Mouse (Mus musculus): ENCODE data around the gene Parva.

The Parva gene

GRCm38 (mm10) chr7:112514636-112515193, 87.4 kb downstream of the Parva start:
- H3K9me3 ChIP-seq (ENCODE audit: low read length) = no peaks in the 10 kb centered on the region
- no peaks in the 10 kb centered on the region for H3K36me3 ChIP-seq (ENCODE audit: insufficient read depth, low read length)
- TF ChIP-seq POU5F1 (IDR thresholded peaks at IDR 0.05; ENCODE audit: borderline replicate concordance, low read length) (no peak), NANOG (IDR thresholded peaks at IDR 0.05; ENCODE audit: borderline replicate concordance, low read length) (no peak), CTCF (conservative IDR thresholded peaks at IDR 0.05; ENCODE audit: low read length) (no peak)
- H3K4me1 ChIP-seq (replicated peaks; ENCODE audit: low read depth, low read length) = peaks cover 2% of the 10 kb centered on the region; the same call in 1 of the 2 replicates
- peaks cover 8% of the 10 kb centered on the region; the same call in 1 of the 2 replicates for H3K27me3 ChIP-seq (ENCODE audit: insufficient read depth, low read length)
- H3K4me3 ChIP-seq (replicated peaks; ENCODE audit: low read length) = no peak overlapping the region

DNA sequence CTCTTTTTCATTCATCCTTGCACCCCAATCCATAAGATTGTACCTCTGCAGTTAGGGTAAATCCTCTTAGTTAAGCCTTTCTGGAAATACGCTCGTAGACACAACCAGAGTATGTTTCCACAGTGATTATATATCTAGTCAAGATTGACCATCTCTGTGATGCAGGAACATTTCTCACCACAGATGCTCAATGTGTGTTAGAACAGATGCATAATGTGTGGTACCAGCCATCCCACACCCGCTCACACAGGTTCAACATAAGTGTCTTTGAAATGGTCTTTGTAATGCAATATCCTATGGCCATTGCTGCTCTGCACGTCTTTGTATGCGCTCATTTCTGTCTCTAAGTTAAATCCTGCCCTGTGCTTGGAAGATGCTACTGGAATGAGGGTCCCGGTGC, 98.2 kb downstream of the Parva start:
- no peak for TF ChIP-seq NANOG (IDR thresholded peaks at IDR 0.05; ENCODE audit: borderline replicate concordance, low read length)
- TF ChIP-seq POU5F1 (IDR thresholded peaks at IDR 0.05; ENCODE audit: borderline replicate concordance, low read length) = no peak
- TF ChIP-seq CTCF (conservative IDR thresholded peaks at IDR 0.05; ENCODE audit: low read length) = no peak
- Histone ChIP-seq H3K27me3 (ENCODE audit: insufficient read depth, low read length) (0 out of 2 replicates have a peak, but pooled peaks cover 5% of the 10 kb centered on the region), H3K9me3 (ENCODE audit: low read length) (0 out of 2 replicates have a peak, but pooled peaks cover 3% of the 10 kb centered on the region), H3K4me3 (replicated peaks; ENCODE audit: low read length) (no peak overlapping the region), H3K36me3 (ENCODE audit: insufficient read depth, low read length) (no peaks in the 10 kb centered on the region), H3K4me1 (replicated peaks; ENCODE audit: low read depth, low read length) (no peaks in the 10 kb centered on the region)

DNA sequence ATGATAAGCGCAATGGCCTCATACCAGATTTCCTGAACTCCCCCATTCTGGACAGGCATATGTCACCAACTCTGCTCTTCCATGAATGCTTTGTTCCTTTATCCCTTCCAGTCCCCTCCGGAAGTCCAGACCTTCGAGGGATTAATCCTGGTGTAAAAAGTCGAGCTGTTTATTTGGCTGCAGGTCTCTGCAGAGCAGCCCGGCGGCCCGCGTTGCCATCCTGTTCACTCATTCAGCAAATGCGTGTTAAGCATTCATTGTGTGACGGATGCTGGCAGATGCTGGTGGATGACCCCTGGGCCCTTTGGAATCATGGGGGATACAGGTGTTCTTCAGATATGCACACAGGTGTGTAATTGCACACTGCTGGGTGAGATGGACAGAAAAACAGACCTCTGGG, 98.9 kb downstream of the Parva start:
- 0 out of 2 replicates have a peak, but pooled peaks cover 3% of the 10 kb centered on the region for H3K9me3 ChIP-seq (ENCODE audit: low read length)
- TF ChIP-seq POU5F1 (IDR thresholded peaks at IDR 0.05; ENCODE audit: borderline replicate concordance, low read length) (no peak), CTCF (conservative IDR thresholded peaks at IDR 0.05; ENCODE audit: low read length) (no peak), NANOG (IDR thresholded peaks at IDR 0.05; ENCODE audit: borderline replicate concordance, low read length) (no peak)
- H3K4me3 ChIP-seq (replicated peaks; ENCODE audit: low read length) = no peak overlapping the region
- no peaks in the 10 kb centered on the region for H3K4me1 ChIP-seq (replicated peaks; ENCODE audit: low read depth, low read length)
- no peaks in the 10 kb centered on the region for H3K36me3 ChIP-seq (ENCODE audit: insufficient read depth, low read length)
- 0 out of 2 replicates have a peak, but pooled peaks cover 3% of the 10 kb centered on the region for H3K27me3 ChIP-seq (ENCODE audit: insufficient read depth, low read length)

DNA sequence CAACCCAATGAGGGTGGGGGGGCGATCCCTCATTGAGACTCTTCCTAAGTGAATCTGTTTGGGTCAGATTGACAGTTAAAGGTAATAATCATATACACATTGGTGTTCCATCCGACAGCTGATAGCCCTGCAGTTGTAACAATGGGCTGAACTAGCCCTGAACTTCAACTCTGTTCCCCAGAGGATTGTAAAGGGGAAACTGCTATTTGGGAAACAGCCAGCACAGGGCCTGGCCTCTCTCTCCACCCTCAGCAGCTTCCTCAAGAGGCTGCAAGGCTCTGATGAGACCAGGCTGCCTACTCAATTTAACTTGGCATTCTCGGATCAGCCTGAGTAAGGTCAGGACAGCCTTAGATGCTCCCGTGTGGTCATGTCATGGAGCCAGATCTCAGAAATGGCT, 99.9 kb downstream of the Parva start:
- TF ChIP-seq NANOG (IDR thresholded peaks at IDR 0.05; ENCODE audit: borderline replicate concordance, low read length) (no peak), POU5F1 (IDR thresholded peaks at IDR 0.05; ENCODE audit: borderline replicate concordance, low read length) (no peak), CTCF (conservative IDR thresholded peaks at IDR 0.05; ENCODE audit: low read length) (no peak)
- Histone ChIP-seq H3K27me3 (ENCODE audit: insufficient read depth, low read length) (0 out of 2 replicates have a peak, but pooled peaks cover 3% of the 10 kb centered on the region), H3K4me3 (replicated peaks; ENCODE audit: low read length) (no peak overlapping the region), H3K4me1 (replicated peaks; ENCODE audit: low read depth, low read length) (no peaks in the 10 kb centered on the region), H3K9me3 (ENCODE audit: low read length) (0 out of 2 replicates have a peak, but pooled peaks cover 3% of the 10 kb centered on the region), H3K36me3 (ENCODE audit: insufficient read depth, low read length) (no peaks in the 10 kb centered on the region)

DNA sequence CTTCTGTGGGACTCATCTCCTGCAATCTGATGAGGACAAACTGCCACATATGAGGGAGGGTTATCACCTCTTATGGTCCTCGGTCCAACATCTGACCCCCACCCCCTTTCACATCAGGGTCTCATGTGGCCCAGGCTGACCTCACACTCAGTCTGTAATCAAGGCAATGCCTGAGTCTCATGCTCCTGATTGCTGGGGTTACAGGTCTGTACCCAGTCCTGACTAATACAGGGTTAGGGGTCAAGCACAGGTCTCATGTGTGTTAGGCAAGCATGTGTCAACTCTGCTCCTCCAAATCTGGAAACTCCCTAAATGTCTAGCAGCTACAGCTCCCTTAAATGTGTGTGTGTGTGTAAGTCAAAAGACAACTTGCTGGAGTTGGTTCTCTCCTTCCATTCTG, 100.8 kb downstream of the Parva start:
- no peaks in the 10 kb centered on the region for H3K4me1 ChIP-seq (replicated peaks; ENCODE audit: low read depth, low read length)
- no peak for TF ChIP-seq CTCF (conservative IDR thresholded peaks at IDR 0.05; ENCODE audit: low read length)
- TF ChIP-seq NANOG (IDR thresholded peaks at IDR 0.05; ENCODE audit: borderline replicate concordance, low read length) = no peak
- TF ChIP-seq POU5F1 (IDR thresholded peaks at IDR 0.05; ENCODE audit: borderline replicate concordance, low read length) = no peak
- no peak overlapping the region for H3K4me3 ChIP-seq (replicated peaks; ENCODE audit: low read length)
- H3K27me3 ChIP-seq (ENCODE audit: insufficient read depth, low read length) = 0 out of 2 replicates have a peak, but pooled peaks cover 3% of the 10 kb centered on the region
- H3K36me3 ChIP-seq (ENCODE audit: insufficient read depth, low read length) = no peaks in the 10 kb centered on the region
- 0 out of 2 replicates have a peak, but pooled peaks cover 3% of the 10 kb centered on the region for H3K9me3 ChIP-seq (ENCODE audit: low read length)

GRCm38 (mm10) chr7:112528582-112529360, 101.5 kb downstream of the Parva start:
- Histone ChIP-seq H3K9me3 (ENCODE audit: low read length) (0 out of 2 replicates have a peak, but pooled peaks cover 3% of the 10 kb centered on the region), H3K27me3 (ENCODE audit: insufficient read depth, low read length) (0 out of 2 replicates have a peak, but pooled peaks cover 3% of the 10 kb centered on the region), H3K36me3 (ENCODE audit: insufficient read depth, low read length) (no peaks in the 10 kb centered on the region), H3K4me3 (replicated peaks; ENCODE audit: low read length) (no peak overlapping the region), H3K4me1 (replicated peaks; ENCODE audit: low read depth, low read length) (peaks cover 5% of the 10 kb centered on the region)
- no peak for TF ChIP-seq CTCF (conservative IDR thresholded peaks at IDR 0.05; ENCODE audit: low read length)
- TF ChIP-seq NANOG (IDR thresholded peaks at IDR 0.05; ENCODE audit: borderline replicate concordance, low read length) = no peak
- TF ChIP-seq POU5F1 (IDR thresholded peaks at IDR 0.05; ENCODE audit: borderline replicate concordance, low read length) = no peak

GRCm38 (mm10) chr7:112530924-112531323, 103.6 kb downstream of the Parva start:
- no peak for TF ChIP-seq NANOG (IDR thresholded peaks at IDR 0.05; ENCODE audit: borderline replicate concordance, low read length)
- TF ChIP-seq CTCF (conservative IDR thresholded peaks at IDR 0.05; ENCODE audit: low read length) = no peak
- TF ChIP-seq POU5F1 (IDR thresholded peaks at IDR 0.05; ENCODE audit: borderline replicate concordance, low read length) = no peak
- peaks cover 26% of the 10 kb centered on the region for H3K4me1 ChIP-seq (replicated peaks; ENCODE audit: low read depth, low read length)

GRCm38 (mm10) chr7:112534148-112534547, 106.8 kb downstream of the Parva start:
- no peak overlapping the region for H3K4me3 ChIP-seq (replicated peaks; ENCODE audit: low read length)
- peaks cover 4% of the 10 kb centered on the region; the same call in 1 of the 2 replicates for H3K27me3 ChIP-seq (ENCODE audit: insufficient read depth, low read length)
- TF ChIP-seq POU5F1 (IDR thresholded peaks at IDR 0.05; ENCODE audit: borderline replicate concordance, low read length) (no peak), CTCF (conservative IDR thresholded peaks at IDR 0.05; ENCODE audit: low read length) (no peak), NANOG (IDR thresholded peaks at IDR 0.05; ENCODE audit: borderline replicate concordance, low read length) (no peak)
- 0 out of 2 replicates have a peak, but pooled peaks cover 3% of the 10 kb centered on the region for H3K9me3 ChIP-seq (ENCODE audit: low read length)
- peaks cover 34% of the 10 kb centered on the region for H3K4me1 ChIP-seq (replicated peaks; ENCODE audit: low read depth, low read length)
- H3K36me3 ChIP-seq (ENCODE audit: insufficient read depth, low read length) = no peaks in the 10 kb centered on the region

More at GRCm38 (mm10) chr7:112530924-112531323, 103.6 kb downstream of the Parva start:
- Histone ChIP-seq H3K4me3 (replicated peaks; ENCODE audit: low read length) (no peak overlapping the region), H3K36me3 (ENCODE audit: insufficient read depth, low read length) (no peaks in the 10 kb centered on the region), H3K9me3 (ENCODE audit: low read length) (0 out of 2 replicates have a peak, but pooled peaks cover 3% of the 10 kb centered on the region), H3K27me3 (ENCODE audit: insufficient read depth, low read length) (peaks cover 4% of the 10 kb centered on the region; the same call in 1 of the 2 replicates)
